Mouse (Mus musculus) layer of hippocampus, adult 11-12 months (tissue): ENCODE results near the gene Gm47283.
"Not testable (repeated sequence)": the region's sequence is repeated elsewhere in the genome, so short reads cannot be mapped to it uniquely, and the experiment has no call there.

ENCODE experiments used
- DNase-seq: peaks from one replicate; pipeline ENCODE4 v3.0.0; 2022; ENCODE audit warnings: low spot score

Gene Gm47283

GRCm38 (mm10) chrY:90784438-90784837 lies at the start of gene Gm47283:
Gene Gm47283 (plus strand): TSS chrY:90784738.
- not testable (repeated sequence) for DNase-seq

- not testable (repeated sequence) for DNase-seq
These were observed 49.2 kb upstream of the Gm47283 start for GRCm38 (mm10) chrY:90735181-90735895.

GRCm38 (mm10) chrY:90736217-90737000 lies 48.1 kb upstream of the Gm47283 start:
- DNase-seq, result not testable (repeated sequence)

DNA sequence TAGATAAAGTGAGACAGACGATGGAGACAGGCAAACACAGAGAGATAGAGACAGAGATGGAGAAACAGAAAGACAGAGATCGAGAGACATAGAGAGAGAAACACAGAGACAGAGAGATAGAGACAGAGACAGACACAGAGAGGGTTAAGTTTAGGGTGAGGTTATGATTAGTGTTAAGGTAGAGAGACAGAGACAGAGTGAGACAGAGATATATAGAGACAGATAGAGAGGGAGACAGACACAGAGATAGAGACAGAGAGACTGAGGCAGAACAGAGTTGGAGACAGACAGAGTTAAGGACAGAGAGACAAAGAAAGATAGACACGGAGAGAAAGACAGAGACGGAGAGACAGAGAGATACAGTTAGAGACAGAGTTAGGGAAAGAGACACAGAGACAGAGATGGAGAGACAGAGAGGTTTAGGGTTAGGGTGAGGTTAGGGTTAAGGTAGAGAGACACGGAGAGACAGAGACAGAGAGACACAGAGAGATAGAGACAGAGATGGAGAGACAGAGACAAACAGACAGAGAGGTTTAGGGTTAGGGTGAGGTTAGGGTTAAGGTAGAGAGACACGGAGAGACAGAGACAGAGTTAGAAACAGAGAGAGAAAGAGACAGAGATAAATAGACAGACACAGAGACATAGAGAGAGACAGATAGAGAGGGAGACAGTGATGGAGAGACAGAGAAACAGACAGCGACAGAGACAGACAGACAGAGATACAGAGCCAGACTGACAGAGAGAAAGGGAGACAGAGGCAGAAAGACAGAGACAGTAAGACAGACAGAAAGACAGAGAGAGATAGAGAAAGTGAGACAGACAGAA lies 46.7 kb upstream of the Gm47283 start:
- DNase-seq, result no peak

DNA sequence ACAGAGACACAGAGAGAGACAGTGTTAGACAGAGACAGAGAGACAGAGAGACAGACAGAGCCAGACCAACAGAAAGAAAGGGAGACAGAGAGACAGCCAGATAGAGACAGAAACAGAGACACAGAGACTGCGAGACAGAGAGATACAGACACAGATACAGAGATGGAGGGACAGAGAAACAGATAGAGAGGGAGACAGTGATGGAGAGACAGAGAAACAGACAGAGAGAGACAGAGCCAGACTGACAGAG lies 46.2 kb upstream of the Gm47283 start:
- no peak for DNase-seq

GRCm38 (mm10) chrY:90738841-90739530 lies 45.6 kb upstream of the Gm47283 start:
- peak; percentile 73 for DNase-seq

DNA sequence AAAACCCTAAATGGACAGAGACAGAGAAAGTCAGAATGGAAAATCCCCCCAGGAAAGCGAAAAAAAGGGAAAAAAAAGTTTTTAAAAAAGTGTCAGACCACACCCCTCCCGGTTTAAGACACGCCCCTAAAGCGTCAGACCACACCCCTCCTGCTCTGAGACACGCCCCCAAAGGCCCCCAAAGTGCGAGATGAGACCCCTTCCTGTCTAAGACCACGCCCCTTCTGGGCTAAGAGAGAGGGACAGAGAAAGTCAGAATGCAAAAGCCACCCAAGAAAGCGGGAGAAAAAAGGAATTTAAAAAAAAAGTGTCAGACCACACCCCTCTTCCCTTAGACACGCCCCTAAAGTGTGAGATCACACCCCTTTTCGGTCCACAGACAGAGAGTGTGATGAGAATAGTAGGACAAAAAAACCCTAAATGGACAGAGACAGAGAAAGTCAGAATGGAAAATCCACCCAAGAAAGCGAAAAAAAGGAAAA lies 45.0 kb upstream of the Gm47283 start:
- DNase-seq, result peak; percentile 57

GRCm38 (mm10) chrY:90740013-90740561 lies 44.5 kb upstream of the Gm47283 start:
- DNase-seq, result peak; percentile 55

DNA sequence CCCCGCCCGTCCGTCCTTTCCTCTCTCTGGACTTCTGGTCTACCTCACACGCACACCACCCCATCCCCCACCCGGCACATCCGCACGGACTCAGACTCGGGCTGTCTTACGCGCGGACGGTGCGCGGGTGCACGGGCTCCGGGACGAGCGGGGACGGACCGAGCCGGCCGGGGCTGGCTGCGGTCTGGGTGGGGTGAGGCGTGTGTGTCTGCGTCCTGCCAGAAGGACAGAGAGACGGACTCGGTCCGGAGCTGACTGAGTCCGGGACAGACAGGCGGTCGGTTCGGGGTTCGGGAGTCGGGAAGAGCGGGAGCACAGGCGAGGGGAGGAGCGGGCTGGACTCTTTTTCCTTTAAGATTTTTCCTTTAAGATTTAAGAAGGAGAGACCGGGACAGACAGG lies 43.5 kb upstream of the Gm47283 start:
- peak; percentile 49 for DNase-seq

DNA sequence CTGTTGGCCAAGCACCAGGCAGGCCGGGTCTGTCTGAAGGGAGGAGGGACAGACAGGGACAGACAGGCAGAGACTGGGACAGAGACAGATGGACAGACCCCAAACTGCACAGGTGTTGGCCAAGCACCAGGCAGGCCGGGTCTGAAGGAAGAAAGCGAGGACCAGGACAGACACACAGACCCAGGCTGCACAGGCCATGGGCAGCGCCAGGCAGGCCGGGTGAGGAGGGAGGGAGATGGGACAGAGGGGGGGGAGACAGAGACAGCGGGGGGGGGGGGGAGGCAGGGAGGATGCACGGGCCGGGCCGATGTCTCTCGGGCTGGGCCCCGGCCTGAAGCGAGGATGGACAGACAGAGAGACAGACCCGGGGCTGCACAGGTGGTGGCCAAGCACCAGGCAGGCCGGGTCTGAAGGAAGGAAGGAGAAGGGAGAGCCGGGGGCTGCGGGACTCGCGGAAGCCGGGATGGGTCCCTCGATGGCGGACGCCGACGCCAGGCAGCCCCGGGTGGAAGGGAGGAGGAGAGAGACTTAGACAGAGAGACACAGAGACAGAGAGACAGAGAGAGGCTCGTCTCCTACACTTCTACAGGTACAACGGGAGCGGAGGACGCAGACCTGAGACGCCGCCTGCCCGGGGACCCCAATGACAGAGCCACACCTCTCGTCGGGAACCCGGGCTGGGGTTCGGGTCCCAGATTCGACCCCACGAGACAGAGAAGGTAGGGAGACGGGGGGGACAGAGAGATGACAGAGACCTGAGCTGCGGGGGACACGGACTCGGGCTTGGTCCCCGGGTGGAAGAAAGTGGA lies 42.9 kb upstream of the Gm47283 start:
- DNase-seq, result peak; percentile 67

DNA sequence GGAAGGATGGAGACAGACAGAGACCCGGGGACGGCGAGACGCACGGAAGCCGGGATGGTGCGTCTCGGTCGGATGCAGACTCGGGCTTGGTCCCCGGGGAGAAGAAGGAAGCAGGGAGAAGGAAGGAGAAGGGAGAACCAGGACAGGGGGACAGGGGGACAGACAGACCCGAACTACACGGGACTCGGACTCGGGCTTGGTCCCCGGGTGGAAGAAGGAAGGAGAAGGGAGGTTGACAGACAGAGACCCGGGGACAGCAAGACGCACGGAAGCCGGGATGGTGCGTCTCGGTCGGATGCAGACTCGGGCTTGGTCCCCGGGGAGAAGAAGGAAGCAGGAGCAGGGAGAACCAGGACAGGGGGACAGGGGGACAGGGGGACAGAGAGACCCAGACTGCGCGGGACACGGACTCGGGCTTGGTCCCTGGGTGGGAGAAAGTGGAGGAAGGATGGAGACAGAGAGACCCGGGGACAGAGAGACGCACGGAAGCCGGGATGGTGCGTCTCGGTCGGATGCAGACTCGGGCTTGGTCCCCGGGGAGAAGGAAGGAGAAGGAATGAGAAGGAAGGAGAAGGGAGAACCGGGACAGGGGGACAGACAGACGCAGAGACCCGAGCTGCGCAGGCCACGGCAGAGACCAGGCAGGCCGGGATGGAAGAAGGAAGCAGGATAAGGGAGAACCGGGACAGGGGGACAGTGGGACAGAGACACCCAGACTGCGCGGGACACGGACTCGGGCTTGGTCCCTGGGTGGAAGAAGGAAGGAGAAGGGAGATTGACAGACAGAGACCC lies 42.1 kb upstream of the Gm47283 start:
- DNase-seq, result peak; percentile 28

DNA sequence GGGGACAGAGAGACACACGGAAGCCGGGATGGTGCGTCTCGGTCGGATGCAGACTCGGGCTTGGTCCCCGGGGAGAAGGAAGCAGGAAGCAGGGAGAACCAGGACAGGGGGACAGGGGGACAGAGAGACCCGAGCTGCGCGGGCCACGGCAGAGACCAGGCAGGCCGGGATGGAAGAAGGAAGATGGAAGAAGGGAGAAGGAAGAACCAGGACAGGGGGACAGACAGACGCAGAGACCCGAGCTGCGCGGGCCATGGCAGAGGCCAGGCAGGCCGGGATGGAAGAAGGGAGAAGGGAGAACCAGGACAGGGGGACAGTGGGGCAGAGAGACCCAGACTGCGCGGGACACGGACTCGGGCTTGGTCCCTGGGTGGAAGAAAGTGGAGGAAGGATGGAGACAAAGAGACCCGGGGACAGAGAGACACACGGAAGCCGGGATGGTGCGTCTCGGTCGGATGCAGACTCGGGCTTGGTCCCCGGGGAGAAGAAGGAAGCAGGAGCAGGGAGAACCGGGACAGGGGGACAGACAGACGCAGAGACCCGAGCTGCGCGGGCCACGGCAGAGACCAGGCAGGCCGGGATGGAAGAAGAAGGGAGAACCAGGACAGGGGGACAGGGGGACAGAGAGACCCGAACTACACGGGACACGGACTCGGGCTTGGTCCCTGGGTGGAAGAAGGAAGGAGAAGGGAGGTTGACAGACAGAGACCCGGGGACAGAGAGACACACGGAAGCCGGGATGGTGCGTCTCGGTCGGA lies 41.3 kb upstream of the Gm47283 start:
- peak; percentile 35 for DNase-seq

GRCm38 (mm10) chrY:90743811-90744220 lies 40.7 kb upstream of the Gm47283 start:
- DNase-seq, result peak; percentile 30

- peak; percentile 96 for DNase-seq
These were observed 40.1 kb upstream of the Gm47283 start for GRCm38 (mm10) chrY:90744381-90744981.

DNA sequence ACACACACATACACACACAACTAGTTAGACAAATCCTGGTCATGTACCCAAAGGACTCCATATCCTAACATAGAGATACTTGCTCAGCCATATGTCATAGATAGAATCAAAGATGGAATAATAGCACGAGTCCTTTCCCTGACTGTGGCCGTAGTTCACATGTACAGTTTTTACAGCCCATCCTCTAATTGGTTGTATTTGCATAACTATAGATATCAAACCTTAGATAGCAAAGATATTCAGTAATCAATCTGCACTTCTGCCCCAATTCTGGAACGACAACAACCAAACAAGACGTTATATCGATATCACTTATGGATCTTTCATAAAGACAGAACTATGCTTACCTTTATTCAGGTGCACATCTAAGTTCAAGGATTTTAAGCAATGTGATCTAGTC lies 39.3 kb upstream of the Gm47283 start:
- DNase-seq, result not testable (repeated sequence)

DNA sequence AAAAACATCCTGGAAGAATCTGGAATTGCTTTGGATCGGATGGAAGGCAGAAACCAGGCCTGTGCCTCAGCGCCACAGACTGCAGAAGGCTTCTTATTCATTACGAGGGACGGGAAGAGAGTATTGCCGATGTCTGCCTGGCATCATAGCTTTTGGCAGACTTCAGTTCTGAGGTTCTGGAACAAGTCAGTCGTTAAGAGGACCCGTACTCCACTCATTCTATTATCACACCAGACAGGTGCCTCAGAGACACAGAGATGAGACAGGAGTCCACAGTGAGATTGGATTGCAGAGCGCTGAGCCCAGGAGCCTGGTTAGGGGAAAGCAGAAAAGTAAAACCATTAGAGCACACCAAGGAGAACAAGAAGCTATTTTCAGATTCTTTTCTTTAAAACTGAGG lies 29.8 kb upstream of the Gm47283 start, which contains the start of gene Gm21860:
Gm21860 (minus strand) TSS at position 101 of the 400 bp plus-strand sequence.
- DNase-seq, result not testable (repeated sequence)

DNA sequence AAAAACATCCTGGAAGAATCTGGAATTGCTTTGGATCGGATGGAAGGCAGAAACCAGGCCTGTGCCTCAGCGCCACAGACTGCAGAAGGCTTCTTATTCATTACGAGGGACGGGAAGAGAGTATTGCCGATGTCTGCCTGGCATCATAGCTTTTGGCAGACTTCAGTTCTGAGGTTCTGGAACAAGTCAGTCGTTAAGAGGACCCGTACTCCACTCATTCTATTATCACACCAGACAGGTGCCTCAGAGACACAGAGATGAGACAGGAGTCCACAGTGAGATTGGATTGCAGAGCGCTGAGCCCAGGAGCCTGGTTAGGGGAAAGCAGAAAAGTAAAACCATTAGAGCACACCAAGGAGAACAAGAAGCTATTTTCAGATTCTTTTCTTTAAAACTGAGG lies 54.5 kb downstream of the Gm47283 start, which contains the start of gene Gm21748:
Gm21748 (minus strand) TSS at position 101 of the 400 bp plus-strand sequence.
- DNase-seq, result not testable (repeated sequence)
